Mouse (Mus musculus): ENCODE results near the gene Gm20388. TPM values are rescaled to one million over a fixed set of nuclear protein-coding genes. Genes with fewer than 3 reads are reported as not detected.
A peak's percentile ranks its signal among the peaks of the same experiment; 100 is the strongest.

The Gm20388 gene
- total RNA-seq, 2 experiments from 2014 or later = 2.2 to 7.6 TPM

GRCm38 (mm10) chr8:122550234-122550994 lies 2639.8 kb downstream of the Gm20388 start:
- no peak for TF ChIP-seq CTCF (conservative IDR thresholded peaks at IDR 0.05)
- DNase-seq (ENCODE audit: low spot score in 2 of 2) = no peak
- Histone ChIP-seq H3K4me3 (peak overlapping the region; percentile 46), H3K27ac (peak overlapping the region; percentile 46; the same call in 1 of the 2 replicates)

GRCm38 (mm10) chr8:122550995-122551264 lies 2640.3 kb downstream of the Gm20388 start:
- Histone ChIP-seq H3K4me3 (peak overlapping the region; percentile 46), H3K27ac (peak overlapping the region; percentile 46; the same call in 1 of the 2 replicates)
- DNase-seq (ENCODE audit: low spot score in 2 of 2) = no peak
- no peak for TF ChIP-seq CTCF (conservative IDR thresholded peaks at IDR 0.05)

GRCm38 (mm10) chr8:122551265-122552051 lies 2640.8 kb downstream of the Gm20388 start, which contains the start of gene Piezo1:
Gene Piezo1 (minus strand): TSS chr8:122551329.
- DNase-seq (ENCODE audit: low spot score in 2 of 2) = peak; percentile 64 to 82
- TF ChIP-seq CTCF (conservative IDR thresholded peaks at IDR 0.05) = peak; percentile 99
- peak within 1 kb of the TSS; percentile 46 for H3K4me3 ChIP-seq
- peak within 1 kb of the TSS; percentile 68; the same call in 1 of the 2 replicates for H3K27ac ChIP-seq

- no peak overlapping the region for H3K4me3 ChIP-seq
- DNase-seq (ENCODE audit: low spot score in 2 of 2) = peak; percentile 73 to 83
- H3K27ac ChIP-seq = no peak overlapping the region; the same call in 1 of the 2 replicates
- TF ChIP-seq CTCF (conservative IDR thresholded peaks at IDR 0.05) = no peak
Measured at GRCm38 (mm10) chr8:122554786-122555185, 2644.1 kb downstream of the Gm20388 start.

- DNase-seq (ENCODE audit: low spot score in 2 of 2) = no peak
- no peak overlapping the region for H3K4me3 ChIP-seq
- TF ChIP-seq CTCF (conservative IDR thresholded peaks at IDR 0.05) = no peak
- peak overlapping the region; percentile 75 for H3K27ac ChIP-seq
Measured at GRCm38 (mm10) chr8:122556030-122557009, 2645.7 kb downstream of the Gm20388 start.

- no peak for DNase-seq (ENCODE audit: low spot score in 2 of 2)
- no peak for TF ChIP-seq CTCF (conservative IDR thresholded peaks at IDR 0.05)
- Histone ChIP-seq H3K27ac (0 out of 2 replicates have a peak overlapping the region, but pooled peaks have one; percentile 0), H3K4me3 (no peak overlapping the region)
Measured at GRCm38 (mm10) chr8:122557248-122558038, 2646.8 kb downstream of the Gm20388 start.

- Histone ChIP-seq H3K27ac (no peak overlapping the region), H3K4me3 (no peak overlapping the region)
- no peak for DNase-seq (ENCODE audit: low spot score in 2 of 2)
- no peak for TF ChIP-seq CTCF (conservative IDR thresholded peaks at IDR 0.05)
Measured at GRCm38 (mm10) chr8:122558671-122559349, 2648.2 kb downstream of the Gm20388 start.

GRCm38 (mm10) chr8:122561199-122561598 lies 2650.6 kb downstream of the Gm20388 start:
- H3K27ac ChIP-seq = no peak overlapping the region
- DNase-seq (ENCODE audit: low spot score in 2 of 2) = no peak
- H3K4me3 ChIP-seq = no peak overlapping the region
- TF ChIP-seq CTCF (conservative IDR thresholded peaks at IDR 0.05) = no peak

- TF ChIP-seq CTCF (conservative IDR thresholded peaks at IDR 0.05) = no peak
- H3K4me3 ChIP-seq = no peak overlapping the region
- H3K27ac ChIP-seq = 0 out of 2 replicates have a peak overlapping the region, but pooled peaks have one; percentile 14
- no peak for DNase-seq (ENCODE audit: low spot score in 2 of 2)
Measured at GRCm38 (mm10) chr8:122564363-122565352, 2654.0 kb downstream of the Gm20388 start.

GRCm38 (mm10) chr8:122566766-122567165 lies 2656.1 kb downstream of the Gm20388 start:
- Histone ChIP-seq H3K27ac (peak overlapping the region; percentile 92), H3K4me3 (peak overlapping the region; percentile 83)
- no peak for DNase-seq (ENCODE audit: low spot score in 2 of 2)
- TF ChIP-seq CTCF (conservative IDR thresholded peaks at IDR 0.05) = no peak
